Mouse (Mus musculus) kidney, adult 2 months (tissue): ENCODE results near the gene Lima1.

Experiments used
- CTCF ChIP-seq: fragments of 200-500 bp; conservative IDR thresholded peaks from 2 replicates; pipeline ENCODE4 v1.5.1; 2011; ENCODE audit warnings: low read depth, mild to moderate bottlenecking, control low read depth, low read length, moderate library complexity, mixed read lengths; ENCODE audit not compliant: insufficient read depth, insufficient read length
- POLR2A ChIP-seq: fragments of 200-500 bp; IDR thresholded peaks from one replicate; pipeline ENCODE4 v1.6.1; 2011; ENCODE audit warnings: low read depth, low read length, control low read depth

DNA sequence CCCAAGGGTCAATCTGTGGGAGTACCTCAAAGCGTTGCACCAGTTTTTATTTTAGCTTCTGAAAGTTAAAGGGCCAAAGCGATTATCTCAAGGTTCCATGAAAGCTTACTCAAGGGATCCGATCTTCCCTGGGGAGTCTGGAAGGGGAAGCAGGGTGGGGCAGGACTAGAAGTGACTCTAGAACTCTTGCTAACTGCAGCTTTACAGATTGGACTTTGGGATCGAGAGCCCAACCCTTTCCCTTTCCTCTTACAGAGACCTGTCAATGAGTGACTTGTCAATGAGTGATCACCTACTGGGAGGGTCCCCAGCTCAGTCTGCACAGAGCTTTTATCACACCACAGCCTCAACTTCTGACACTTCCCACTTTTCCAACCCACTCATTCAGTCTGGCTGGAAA, 7.6 kb downstream of the Lima1 start:
- no peak for TF ChIP-seq CTCF
- TF ChIP-seq POLR2A = no peak
